Mouse (Mus musculus): ENCODE results near the gene Otub1.

DNA sequence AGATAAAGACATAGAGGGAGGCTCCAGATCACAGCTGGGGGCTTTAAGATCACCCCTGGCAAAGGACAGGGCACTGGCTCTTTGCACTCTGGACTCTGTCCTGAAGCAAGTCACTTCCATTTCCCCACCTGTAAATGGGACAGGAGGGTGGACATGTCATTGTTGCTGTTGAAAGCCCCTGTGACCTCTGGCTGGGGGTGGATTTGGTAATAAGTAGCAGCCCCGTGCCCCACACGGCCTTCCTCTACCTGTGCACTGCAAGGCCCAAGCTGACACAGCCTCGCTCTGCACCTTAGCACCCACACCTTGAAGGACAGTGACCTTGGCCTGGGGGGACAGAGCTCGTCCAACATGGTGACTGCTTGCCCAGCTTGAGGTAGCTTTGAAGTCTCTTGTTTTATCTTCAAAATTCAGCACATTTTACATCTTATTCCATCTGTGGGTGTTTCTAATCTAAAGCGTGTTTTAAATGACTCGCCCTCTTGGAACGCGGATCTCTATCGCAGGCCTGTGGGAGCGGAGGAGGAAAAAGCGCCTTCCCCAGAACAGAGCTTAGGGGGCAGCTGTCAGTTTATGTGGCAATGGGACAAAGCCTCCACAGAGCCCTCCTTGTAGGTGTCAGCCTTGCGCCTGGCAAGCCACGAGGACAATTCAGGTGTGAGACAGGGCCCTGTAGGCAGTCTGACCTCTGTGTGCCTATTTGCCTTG is 28.2 kb downstream of the Otub1 start:
- no peak for TF ChIP-seq CTCF (IDR thresholded peaks at IDR 0.05; ENCODE audit: borderline replicate concordance, control insufficient read depth, extremely low read depth, insufficient read depth, low read length, poor library complexity)
- TF ChIP-seq POLR2A (IDR thresholded peaks at IDR 0.05; ENCODE audit: control insufficient read depth, extremely low read depth, insufficient read depth, low read length, poor library complexity): no peak

Measured in thymus, adult 2 months (tissue).